Comparison of ENCODE assay signal across 1 mouse cellular context in the genomic region with DNA sequence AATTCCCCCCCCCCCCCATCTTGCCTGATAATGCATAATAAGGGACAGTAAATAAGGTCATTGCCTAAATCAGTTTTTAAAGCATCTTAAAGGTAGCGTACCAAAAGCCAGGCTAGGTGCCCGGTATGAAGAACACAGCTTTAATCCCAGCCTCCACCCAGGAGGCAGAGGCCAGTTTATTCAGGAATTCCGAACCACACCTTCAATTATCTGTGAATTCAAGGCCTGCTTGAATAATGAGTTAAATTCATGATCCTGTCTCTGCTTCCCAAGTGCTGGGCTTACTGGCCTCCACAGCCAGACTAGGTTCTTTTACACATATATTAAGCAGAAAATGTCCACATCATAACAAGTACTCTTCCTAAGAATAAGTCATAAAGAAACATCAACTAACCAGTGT.
TF ChIP-seq lines count a peak whose summit lies in the region.

No protein-coding gene starts in this region.

TF ChIP-seq in CH12.LX, 34 proteins besides CTCF, POLR2A, EP300 and RAD21 (continued from another document):
- TF ChIP-seq MYC (IDR thresholded peaks at IDR 0.05; ENCODE audit: low read depth, low read length) (no peak), KAT2A (IDR thresholded peaks at IDR 0.05; ENCODE audit: insufficient replicate concordance, low read length) (no peak), ZNF384 (IDR thresholded peaks at IDR 0.05; ENCODE audit: low read depth, low read length) (no peak), USF2 (conservative IDR thresholded peaks at IDR 0.05; ENCODE audit: low read depth, low read length) (no peak)
